Mouse (Mus musculus): ENCODE data around the gene Olfr598. TPM values are rescaled to one million over a fixed set of nuclear protein-coding genes. Genes with fewer than 3 reads are reported as not detected.
"Not testable (repeated sequence)": the region's sequence is repeated elsewhere in the genome, so short reads cannot be mapped to it uniquely, and the experiment has no call there.

Olfr598 gene
- polyA plus RNA-seq (2016; fragmentation: Nextera tagmentation; extraction: Ambion mirVana) = not detected in 2 replicates

GRCm38 (mm10) chr7:103323268-103323667 is at the start of gene Olfr598:
Gene Olfr598, plus strand, starts transcription at chr7:103323568.
- no peak within 1 kb of the TSS for H3K27ac ChIP-seq
- no peak for ATAC-seq (ENCODE audit: insufficient number of reproducible peaks, insufficient read depth, low FRiP score, low TSS enrichment, low read depth)

GRCm38 (mm10) chr7:103305348-103305747 is 18.0 kb upstream of the Olfr598 start, which contains the start of gene Olfr596:
Gene Olfr596, plus strand, starts transcription at chr7:103305648.
- not testable (repeated sequence) for H3K4me1 ChIP-seq (replicated peaks); H3K36me3 ChIP-seq; H3K4me2 ChIP-seq; ATAC-seq (ENCODE audit: insufficient number of reproducible peaks, insufficient read depth, low FRiP score, low TSS enrichment, low read depth); H3K27ac ChIP-seq; H3K27me3 ChIP-seq; H3K4me3 ChIP-seq (replicated peaks); H3K9ac ChIP-seq (replicated peaks); H3K9me3 ChIP-seq
- WGBS = 93% methylated on average over 2 of the region's 2 CpGs

More at GRCm38 (mm10) chr7:103323268-103323667, at the start of gene Olfr598:
- Histone ChIP-seq H3K27me3 (no peaks in the 10 kb centered on the region), H3K4me3 (replicated peaks) (no peak within 1 kb of the TSS), H3K36me3 (no peaks in the 10 kb centered on the region), H3K9me3 (no peaks in the 10 kb centered on the region), H3K9ac (replicated peaks) (no peak within 1 kb of the TSS), H3K4me1 (replicated peaks) (no peaks in the 10 kb centered on the region), H3K4me2 (no peak within 1 kb of the TSS)

- ATAC-seq (ENCODE audit: insufficient number of reproducible peaks, insufficient read depth, low FRiP score, low TSS enrichment, low read depth); H3K27me3 ChIP-seq; H3K4me3 ChIP-seq (replicated peaks); H3K9ac ChIP-seq (replicated peaks); H3K36me3 ChIP-seq; H3K4me2 ChIP-seq; H3K27ac ChIP-seq; H3K9me3 ChIP-seq; H3K4me1 ChIP-seq (replicated peaks): not testable (repeated sequence)
- WGBS = 93% methylated on average over 2 of the region's 2 CpGs
These were observed 7.4 kb upstream of the Olfr598 start, which contains the start of gene Olfr597 for GRCm38 (mm10) chr7:103316015-103316414. Gene Olfr597, plus strand, starts transcription at chr7:103316315.

GRCm38 (mm10) chr7:103335617-103336016 is 12.2 kb downstream of the Olfr598 start, which contains the start of gene Olfr599:
Gene Olfr599, plus strand, starts transcription at chr7:103335917.
- no peak within 1 kb of the TSS for H3K4me3 ChIP-seq (replicated peaks)
- 89% methylated on average over 1 of the region's 1 CpGs for WGBS

GRCm38 (mm10) chr7:103349569-103349968 is 26.2 kb downstream of the Olfr598 start, which contains the start of gene Olfr600:
Gene Olfr600, minus strand, starts transcription at chr7:103349669.
- Histone ChIP-seq H3K27ac (no peak within 1 kb of the TSS), H3K4me3 (replicated peaks) (no peak within 1 kb of the TSS), H3K9me3 (no peaks in the 10 kb centered on the region), H3K4me1 (replicated peaks) (no peaks in the 10 kb centered on the region), H3K27me3 (no peaks in the 10 kb centered on the region), H3K9ac (replicated peaks) (no peak within 1 kb of the TSS), H3K36me3 (no peaks in the 10 kb centered on the region), H3K4me2 (no peak within 1 kb of the TSS)
- ATAC-seq (ENCODE audit: insufficient number of reproducible peaks, insufficient read depth, low FRiP score, low TSS enrichment, low read depth) = no peak

More at GRCm38 (mm10) chr7:103335617-103336016, 12.2 kb downstream of the Olfr598 start, which contains the start of gene Olfr599:
- H3K4me1 ChIP-seq (replicated peaks) = no peaks in the 10 kb centered on the region
- no peaks in the 10 kb centered on the region for H3K36me3 ChIP-seq
- no peak within 1 kb of the TSS for H3K27ac ChIP-seq
- no peak within 1 kb of the TSS for H3K4me2 ChIP-seq
- H3K9me3 ChIP-seq = no peaks in the 10 kb centered on the region
- H3K27me3 ChIP-seq = no peaks in the 10 kb centered on the region
- no peak within 1 kb of the TSS for H3K9ac ChIP-seq (replicated peaks)
- no peak for ATAC-seq (ENCODE audit: insufficient number of reproducible peaks, insufficient read depth, low FRiP score, low TSS enrichment, low read depth)

GRCm38 (mm10) chr7:103362555-103362954 is 39.2 kb downstream of the Olfr598 start, which contains the start of gene Olfr601:
Gene Olfr601, minus strand, starts transcription at chr7:103362655.
- Histone ChIP-seq H3K4me1 (replicated peaks) (no peaks in the 10 kb centered on the region), H3K9me3 (no peaks in the 10 kb centered on the region), H3K36me3 (no peaks in the 10 kb centered on the region), H3K27me3 (no peaks in the 10 kb centered on the region), H3K4me2 (no peak within 1 kb of the TSS), H3K27ac (no peak within 1 kb of the TSS), H3K9ac (replicated peaks) (no peak within 1 kb of the TSS), H3K4me3 (replicated peaks) (no peak within 1 kb of the TSS)
- no peak for ATAC-seq (ENCODE audit: insufficient number of reproducible peaks, insufficient read depth, low FRiP score, low TSS enrichment, low read depth)
- 90% methylated on average over 1 of the region's 1 CpGs for WGBS

Other genes with a start within 250 kb of the Olfr598 start
- gene Olfr584, start 241.7 kb upstream of the Olfr598 start, polyA plus RNA-seq (2016; fragmentation: Nextera tagmentation; extraction: Ambion mirVana) = not detected in 2 replicates
- gene Olfr585, start 225.8 kb upstream of the Olfr598 start, polyA plus RNA-seq (2016; fragmentation: Nextera tagmentation; extraction: Ambion mirVana) = not detected in 2 replicates
- gene Olfr586, start 197.9 kb upstream of the Olfr598 start, polyA plus RNA-seq (2016; fragmentation: Nextera tagmentation; extraction: Ambion mirVana) = not detected in 2 replicates
- gene Olfr588-ps1, start 182.7 kb upstream of the Olfr598 start, polyA plus RNA-seq (2016; fragmentation: Nextera tagmentation; extraction: Ambion mirVana) = not detected in 2 replicates
- not detected in 2 replicates for gene Olfr589, start 167.2 kb upstream of the Olfr598 start, polyA plus RNA-seq (2016; fragmentation: Nextera tagmentation; extraction: Ambion mirVana)
- not detected in 2 replicates for gene Olfr591, start 145.2 kb upstream of the Olfr598 start, polyA plus RNA-seq (2016; fragmentation: Nextera tagmentation; extraction: Ambion mirVana)
- not detected in 2 replicates for gene Olfr592, start 138.8 kb upstream of the Olfr598 start, polyA plus RNA-seq (2016; fragmentation: Nextera tagmentation; extraction: Ambion mirVana)
- gene Olfr593, start 111.7 kb upstream of the Olfr598 start, polyA plus RNA-seq (2016; fragmentation: Nextera tagmentation; extraction: Ambion mirVana) = not detected in 2 replicates
- gene Olfr594, start 106.6 kb upstream of the Olfr598 start, polyA plus RNA-seq (2016; fragmentation: Nextera tagmentation; extraction: Ambion mirVana) = not detected in 2 replicates
- gene Usp17ld, start 71.1 kb upstream of the Olfr598 start, polyA plus RNA-seq (2016; fragmentation: Nextera tagmentation; extraction: Ambion mirVana) = not detected in 2 replicates
- not detected in 2 replicates for gene Olfr596, start 17.9 kb upstream of the Olfr598 start, polyA plus RNA-seq (2016; fragmentation: Nextera tagmentation; extraction: Ambion mirVana)
- not detected in 2 replicates for gene Olfr597, start 7.3 kb upstream of the Olfr598 start, polyA plus RNA-seq (2016; fragmentation: Nextera tagmentation; extraction: Ambion mirVana)
- gene Olfr599, start 12.3 kb downstream of the Olfr598 start, polyA plus RNA-seq (2016; fragmentation: Nextera tagmentation; extraction: Ambion mirVana) = not detected in 2 replicates
- not detected in 2 replicates for gene Olfr600, start 26.1 kb downstream of the Olfr598 start, polyA plus RNA-seq (2016; fragmentation: Nextera tagmentation; extraction: Ambion mirVana)
- gene Olfr601, start 39.1 kb downstream of the Olfr598 start, polyA plus RNA-seq (2016; fragmentation: Nextera tagmentation; extraction: Ambion mirVana) = not detected in 2 replicates
- not detected in 2 replicates for gene Olfr603, start 62.6 kb downstream of the Olfr598 start, polyA plus RNA-seq (2016; fragmentation: Nextera tagmentation; extraction: Ambion mirVana)
- not detected in 2 replicates for gene Usp17lc, start 91.5 kb downstream of the Olfr598 start, polyA plus RNA-seq (2016; fragmentation: Nextera tagmentation; extraction: Ambion mirVana)
- not detected in 2 replicates for gene Olfr605, start 121.9 kb downstream of the Olfr598 start, polyA plus RNA-seq (2016; fragmentation: Nextera tagmentation; extraction: Ambion mirVana)
- not detected in 2 replicates for gene Olfr606, start 125.5 kb downstream of the Olfr598 start, polyA plus RNA-seq (2016; fragmentation: Nextera tagmentation; extraction: Ambion mirVana)
- gene Olfr607, start 140.6 kb downstream of the Olfr598 start, polyA plus RNA-seq (2016; fragmentation: Nextera tagmentation; extraction: Ambion mirVana) = not detected in 2 replicates
- not detected in 2 replicates for gene Olfr608, start 146.3 kb downstream of the Olfr598 start, polyA plus RNA-seq (2016; fragmentation: Nextera tagmentation; extraction: Ambion mirVana)
- gene Olfr609, start 174.5 kb downstream of the Olfr598 start, polyA plus RNA-seq (2016; fragmentation: Nextera tagmentation; extraction: Ambion mirVana) = not detected in 2 replicates
- gene Olfr610, start 188.6 kb downstream of the Olfr598 start, polyA plus RNA-seq (2016; fragmentation: Nextera tagmentation; extraction: Ambion mirVana) = not detected in 2 replicates
- not detected in 2 replicates for gene Olfr611, start 197.3 kb downstream of the Olfr598 start, polyA plus RNA-seq (2016; fragmentation: Nextera tagmentation; extraction: Ambion mirVana)
- not detected in 2 replicates for gene Olfr612, start 219.1 kb downstream of the Olfr598 start, polyA plus RNA-seq (2016; fragmentation: Nextera tagmentation; extraction: Ambion mirVana)
- not detected in 2 replicates for gene Olfr613, start 224.5 kb downstream of the Olfr598 start, polyA plus RNA-seq (2016; fragmentation: Nextera tagmentation; extraction: Ambion mirVana)
- not detected in 2 replicates for gene Olfr615, start 232.5 kb downstream of the Olfr598 start, polyA plus RNA-seq (2016; fragmentation: Nextera tagmentation; extraction: Ambion mirVana)
- not detected in 2 replicates for gene Olfr616, start 245.6 kb downstream of the Olfr598 start, polyA plus RNA-seq (2016; fragmentation: Nextera tagmentation; extraction: Ambion mirVana)
- not detected in 2 replicates for gene Olfr617, start 249.5 kb downstream of the Olfr598 start, polyA plus RNA-seq (2016; fragmentation: Nextera tagmentation; extraction: Ambion mirVana)